Mouse (Mus musculus) embryonic fibroblast, embryonic 13.5 days (primary cell): Measurements from ENCODE around the gene Fryl.

Experiments
- CTCF ChIP-seq: IDR thresholded peaks from 2 replicates; pipeline ENCODE4 v1.5.1; 2011; ENCODE audit warnings: mild to moderate bottlenecking, control low read depth, low read length, moderate library complexity, borderline replicate concordance; ENCODE audit not compliant: insufficient read depth
- POLR2A ChIP-seq: IDR thresholded peaks from 2 replicates; pipeline ENCODE4 v1.6.1; 2011; ENCODE audit warnings: low read depth, mild to moderate bottlenecking, control low read depth, low read length, moderate library complexity

- TF ChIP-seq CTCF (no peak), POLR2A (no peak)
Observed at GRCm38 (mm10) chr5:73160440-73160839, 96.0 kb downstream of the Fryl start.
